Mouse (Mus musculus) testis, postnatal 10 days (tissue): Measurements from ENCODE around the gene Gon4l.
"Not testable (repeated sequence)": the region's sequence is repeated elsewhere in the genome, so short reads cannot be mapped to it uniquely, and the experiment has no call there.

Source experiments
- DNase-seq: peaks from one replicate; pipeline ENCODE4 v3.0.0; 2021; ENCODE audit warnings: low spot score

Gene Gon4l

GRCm38 (mm10) chr3:88834951-88835491 is at the start of gene Gon4l:
TSS of gene Gon4l (plus strand) at chr3:88835231.
- not testable (repeated sequence) for DNase-seq

- DNase-seq, result not testable (repeated sequence)
Measured at GRCm38 (mm10) chr3:88786323-88786722, 48.7 kb upstream of the Gon4l start.

- not testable (repeated sequence) for DNase-seq
Measured at GRCm38 (mm10) chr3:88786805-88787204, 48.2 kb upstream of the Gon4l start.

- not testable (repeated sequence) for DNase-seq
Measured at GRCm38 (mm10) chr3:88788033-88788432, 47.0 kb upstream of the Gon4l start.

GRCm38 (mm10) chr3:88797507-88797906 is 37.5 kb upstream of the Gon4l start:
- not testable (repeated sequence) for DNase-seq

- no peak for DNase-seq
Measured at GRCm38 (mm10) chr3:88803910-88804540, 31.0 kb upstream of the Gon4l start.

- no peak for DNase-seq
Measured at GRCm38 (mm10) chr3:88825710-88826109, 9.3 kb upstream of the Gon4l start.

- no peak for DNase-seq
Measured at GRCm38 (mm10) chr3:88827231-88827630, 7.8 kb upstream of the Gon4l start.

GRCm38 (mm10) chr3:88831177-88832121 is 3.6 kb upstream of the Gon4l start:
- DNase-seq, result peak; percentile 78

- peak; percentile 47 for DNase-seq
Measured at GRCm38 (mm10) chr3:88832388-88832787, 2.6 kb upstream of the Gon4l start.

- no peak for DNase-seq
Measured at GRCm38 (mm10) chr3:88849172-88849571, 14.1 kb downstream of the Gon4l start.

GRCm38 (mm10) chr3:88855837-88856236 is 20.8 kb downstream of the Gon4l start:
- DNase-seq, result no peak

- no peak for DNase-seq
Measured at GRCm38 (mm10) chr3:88862129-88862528, 27.1 kb downstream of the Gon4l start.

GRCm38 (mm10) chr3:88866735-88867134 is 31.7 kb downstream of the Gon4l start:
- DNase-seq, result not testable (repeated sequence)

GRCm38 (mm10) chr3:88867177-88867576 is 32.1 kb downstream of the Gon4l start:
- not testable (repeated sequence) for DNase-seq

- DNase-seq, result not testable (repeated sequence)
Measured at GRCm38 (mm10) chr3:88868449-88868848, 33.4 kb downstream of the Gon4l start.

GRCm38 (mm10) chr3:88882536-88882935 is 47.5 kb downstream of the Gon4l start:
- DNase-seq, result not testable (repeated sequence)

GRCm38 (mm10) chr3:88893011-88893410 is 58.0 kb downstream of the Gon4l start:
- DNase-seq, result not testable (repeated sequence)

- DNase-seq, result no peak
Measured at GRCm38 (mm10) chr3:88904803-88905202, 69.8 kb downstream of the Gon4l start.

GRCm38 (mm10) chr3:88905209-88905608 is 70.2 kb downstream of the Gon4l start:
- DNase-seq, result no peak

GRCm38 (mm10) chr3:88905741-88906140 is 70.7 kb downstream of the Gon4l start:
- no peak for DNase-seq

- no peak for DNase-seq
Measured at GRCm38 (mm10) chr3:88906393-88907159, 71.5 kb downstream of the Gon4l start.
